Mouse (Mus musculus): ENCODE data around the gene Islr.
"Not testable (repeated sequence)": the region's sequence is repeated elsewhere in the genome, so short reads cannot be mapped to it uniquely, and the experiment has no call there.

Islr gene

GRCm38 (mm10) chr9:58203516-58204447 is at the start of gene Islr, which contains the start of gene Islr2:
Gene Islr (minus strand): TSS chr9:58204306.
Gene Islr2 (minus strand): TSS chr9:58204319.
- peak; percentile 60 to 78 for DNase-seq

DNA sequence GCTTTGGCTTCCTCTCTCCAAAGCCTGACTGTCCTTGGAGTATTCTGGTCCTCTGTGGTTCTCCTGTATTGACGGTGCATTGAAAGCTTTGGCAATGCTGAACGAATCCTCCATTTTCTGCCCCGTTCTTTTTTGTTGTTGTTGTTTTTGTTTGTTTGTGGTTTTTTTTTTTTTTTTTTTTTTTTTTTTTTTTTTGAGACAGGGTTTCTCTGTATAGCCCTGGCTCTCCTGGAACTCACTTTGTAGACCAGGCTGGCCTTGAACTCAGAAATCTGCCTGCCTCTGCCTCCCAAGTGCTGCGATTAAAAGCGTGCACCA is 49.7 kb upstream of the Islr start:
- DNase-seq: not testable (repeated sequence)

- peak; percentile 97 to 98 for DNase-seq
Measured at GRCm38 (mm10) chr9:58253033-58253804, 49.1 kb upstream of the Islr start, which contains the start of gene Stoml1. Gene Stoml1 (plus strand): TSS chr9:58253164.

DNA sequence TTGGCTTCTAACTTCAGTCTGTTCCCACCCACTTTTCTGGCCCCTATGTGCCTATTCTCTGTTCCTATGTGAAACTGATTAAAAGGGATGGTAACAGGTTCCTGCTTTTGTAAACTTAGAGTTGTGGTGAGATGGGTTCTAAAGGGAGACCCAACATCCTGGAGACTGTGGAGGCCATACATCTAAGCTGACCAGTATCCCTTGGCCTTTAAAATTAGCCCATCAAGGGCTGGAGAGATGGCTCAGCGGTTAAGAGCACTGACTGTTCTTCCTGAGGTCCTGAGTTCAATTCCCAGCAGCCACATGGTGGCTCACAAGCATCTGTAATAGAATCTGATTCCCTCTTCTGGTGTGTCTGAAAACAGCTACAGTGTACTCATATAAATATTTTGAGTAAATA is 46.6 kb upstream of the Islr start:
- DNase-seq: not testable (repeated sequence)

GRCm38 (mm10) chr9:58250322-58250721 is 46.2 kb upstream of the Islr start:
- DNase-seq: no peak

- DNase-seq: peak; percentile 84 to 87
Measured at GRCm38 (mm10) chr9:58249592-58250192, 45.6 kb upstream of the Islr start, which contains the start of gene Pml. Gene Pml (minus strand): TSS chr9:58249786.

GRCm38 (mm10) chr9:58248746-58249413 is 44.8 kb upstream of the Islr start:
- no peak for DNase-seq

DNA sequence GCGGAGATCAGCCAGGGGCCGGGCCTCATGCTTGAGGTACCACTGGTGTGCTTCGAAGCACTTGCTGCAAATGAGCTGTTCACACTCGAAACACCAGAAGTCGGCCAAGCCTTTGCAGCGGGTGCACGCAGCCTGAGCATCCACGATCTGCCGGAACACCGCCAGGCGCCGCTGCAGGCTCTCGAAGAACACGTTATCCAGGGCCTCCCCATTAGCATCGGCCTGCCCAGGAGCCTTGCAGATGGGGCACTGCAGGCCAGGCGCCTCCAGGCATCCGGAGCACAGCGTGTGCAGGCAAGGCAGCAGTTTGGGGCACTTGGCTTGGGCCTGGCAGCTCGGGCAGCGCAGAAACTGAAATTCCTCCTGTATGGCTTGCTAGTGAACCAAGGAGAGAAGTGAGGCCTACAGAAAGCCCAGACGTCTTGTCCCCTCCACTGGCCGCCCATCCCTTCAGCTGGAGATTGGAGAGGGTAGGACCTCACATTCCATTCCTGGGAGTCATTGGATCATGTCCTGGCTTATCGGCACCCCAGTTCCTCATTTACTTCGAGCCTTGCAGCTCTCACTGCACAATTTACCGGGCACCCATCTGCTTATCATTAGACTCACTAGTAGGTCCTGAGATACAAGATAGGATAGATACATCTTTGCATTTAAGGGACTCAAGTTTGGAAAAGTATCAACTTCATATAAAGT is 43.1 kb upstream of the Islr start:
- DNase-seq: peak; percentile 74 to 81

- DNase-seq: no peak
Measured at GRCm38 (mm10) chr9:58246083-58246591, 42.0 kb upstream of the Islr start.

GRCm38 (mm10) chr9:58243696-58244095 is 39.6 kb upstream of the Islr start:
- no peak for DNase-seq

GRCm38 (mm10) chr9:58242696-58243095 is 38.6 kb upstream of the Islr start:
- no peak for DNase-seq

GRCm38 (mm10) chr9:58241780-58242485 is 37.8 kb upstream of the Islr start:
- peak; percentile 41 to 49 for DNase-seq

DNA sequence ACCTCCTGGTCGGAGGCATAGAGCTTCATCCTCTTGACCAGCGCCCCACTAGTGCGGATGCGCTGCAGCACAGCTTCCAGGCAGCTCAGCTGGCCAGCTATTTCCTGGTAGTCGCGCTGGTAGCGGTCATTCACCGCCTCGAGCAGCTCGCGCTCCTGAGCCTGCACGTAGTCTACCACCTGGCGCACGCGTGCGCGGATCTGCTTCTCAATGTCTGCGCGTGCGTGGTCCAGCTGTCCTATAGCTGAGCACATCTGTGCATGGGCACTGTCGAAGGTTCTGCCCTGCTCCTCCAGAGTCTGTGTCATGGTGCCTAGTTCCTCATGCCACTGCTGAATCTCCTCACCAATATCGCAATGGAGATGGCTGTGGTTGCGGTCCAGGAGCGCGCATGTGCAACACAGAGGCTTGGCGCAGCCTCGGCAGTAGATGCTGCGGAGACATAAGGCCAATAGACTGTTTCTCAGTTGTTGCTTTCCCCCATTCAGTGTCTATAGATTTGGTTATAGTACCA is 30.5 kb upstream of the Islr start:
- DNase-seq: no peak

- no peak for DNase-seq
Measured at GRCm38 (mm10) chr9:58232374-58232773, 28.3 kb upstream of the Islr start.

- DNase-seq: no peak
Measured at GRCm38 (mm10) chr9:58231746-58232145, 27.6 kb upstream of the Islr start.

GRCm38 (mm10) chr9:58228777-58229466 is 24.8 kb upstream of the Islr start:
- peak in 1 of 2 experiments; percentile 70 for DNase-seq

GRCm38 (mm10) chr9:58225915-58226913 is 22.1 kb upstream of the Islr start:
- DNase-seq: peak in 1 of 2 experiments; percentile 55

GRCm38 (mm10) chr9:58224356-58224755 is 20.2 kb upstream of the Islr start:
- DNase-seq: no peak
